Mouse (Mus musculus) lung, postnatal 0 days (tissue): ENCODE results near the gene Cdk8.

Source experiments
- CTCF ChIP-seq: IDR thresholded peaks from 2 replicates; pipeline ENCODE4 v1.5.1; 2016; ENCODE audit warnings: antibody characterized with exemption, mild to moderate bottlenecking
- EP300 ChIP-seq: IDR thresholded peaks from 2 replicates; pipeline ENCODE4 v1.6.1; 2016; ENCODE audit warnings: antibody characterized with exemption, mild to moderate bottlenecking, control low read depth

DNA sequence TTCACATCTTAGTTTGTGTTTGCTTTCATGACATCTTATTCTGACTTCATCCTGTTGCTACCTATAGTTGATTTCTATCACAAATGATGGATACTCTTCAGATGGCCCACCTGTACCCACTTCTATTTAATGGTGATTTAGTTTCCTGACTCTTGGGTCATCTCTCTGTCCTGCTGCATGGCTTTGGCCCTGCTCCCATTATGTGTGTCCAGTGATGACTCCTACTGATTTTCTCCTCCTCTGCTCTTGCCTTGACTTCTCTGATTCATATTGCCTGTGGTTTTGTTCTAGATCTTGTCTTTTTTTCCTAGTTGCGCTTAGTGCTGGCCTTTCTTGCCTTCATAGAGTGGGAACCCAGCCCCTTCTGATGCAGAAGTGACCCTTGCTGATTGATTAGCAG lies 15.4 kb downstream of the Cdk8 start:
- TF ChIP-seq CTCF = no peak
- no peak for TF ChIP-seq EP300
